Mouse (Mus musculus): ENCODE results near the gene Tbcd.
A peak's percentile ranks its signal among the peaks of the same experiment; 100 is the strongest.

The Tbcd gene

DNA sequence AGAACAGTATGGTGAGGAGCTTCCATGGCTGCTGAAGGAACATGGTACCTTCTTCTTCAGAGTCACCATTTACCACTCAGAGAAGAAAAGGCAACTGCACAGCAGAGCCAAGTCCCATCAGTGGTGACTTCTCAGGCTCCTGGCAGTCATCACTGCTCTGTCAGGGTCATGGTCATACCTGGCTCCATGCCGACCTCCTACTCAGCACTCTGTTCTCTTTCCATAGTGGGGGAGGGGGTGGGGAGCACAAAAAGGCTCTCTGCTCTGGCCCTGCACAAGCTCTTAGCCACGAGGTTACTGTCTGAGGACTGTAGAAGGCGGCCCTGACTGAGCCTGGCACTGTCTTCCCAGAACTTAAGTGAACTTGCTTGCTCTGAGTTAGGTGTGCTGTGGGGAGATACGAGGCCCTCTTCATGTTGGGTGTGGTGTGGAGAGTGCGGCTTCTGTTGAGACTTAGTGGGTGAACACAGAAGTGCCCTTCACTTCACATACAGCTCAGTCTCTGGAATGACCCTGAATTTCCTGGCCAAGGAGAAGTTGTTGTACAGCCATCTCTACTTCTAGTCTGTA lies 91.6 kb downstream of the Tbcd start:
- no peak for DNase-seq

DNA sequence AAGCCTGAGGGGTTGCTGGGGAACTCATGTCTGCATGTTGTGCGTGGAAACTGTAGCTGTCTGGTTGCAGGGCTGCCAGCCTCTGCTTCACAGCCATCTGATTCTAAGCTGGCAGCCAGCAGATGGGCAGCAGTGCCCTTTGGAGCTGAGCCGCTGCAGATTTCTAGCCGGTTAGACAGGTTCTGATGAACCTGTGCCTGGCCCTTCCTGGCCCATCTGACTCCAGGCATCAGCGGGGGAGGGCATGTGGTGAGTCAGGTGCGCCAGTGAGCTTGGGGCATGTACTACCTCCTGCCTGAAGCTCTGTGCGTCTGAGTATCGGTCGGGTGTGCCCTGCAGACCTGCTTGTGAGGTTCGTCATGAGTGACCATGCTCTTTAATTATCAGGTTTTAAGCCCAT lies 92.2 kb downstream of the Tbcd start:
- peak; percentile 41 to 70 for DNase-seq

DNA sequence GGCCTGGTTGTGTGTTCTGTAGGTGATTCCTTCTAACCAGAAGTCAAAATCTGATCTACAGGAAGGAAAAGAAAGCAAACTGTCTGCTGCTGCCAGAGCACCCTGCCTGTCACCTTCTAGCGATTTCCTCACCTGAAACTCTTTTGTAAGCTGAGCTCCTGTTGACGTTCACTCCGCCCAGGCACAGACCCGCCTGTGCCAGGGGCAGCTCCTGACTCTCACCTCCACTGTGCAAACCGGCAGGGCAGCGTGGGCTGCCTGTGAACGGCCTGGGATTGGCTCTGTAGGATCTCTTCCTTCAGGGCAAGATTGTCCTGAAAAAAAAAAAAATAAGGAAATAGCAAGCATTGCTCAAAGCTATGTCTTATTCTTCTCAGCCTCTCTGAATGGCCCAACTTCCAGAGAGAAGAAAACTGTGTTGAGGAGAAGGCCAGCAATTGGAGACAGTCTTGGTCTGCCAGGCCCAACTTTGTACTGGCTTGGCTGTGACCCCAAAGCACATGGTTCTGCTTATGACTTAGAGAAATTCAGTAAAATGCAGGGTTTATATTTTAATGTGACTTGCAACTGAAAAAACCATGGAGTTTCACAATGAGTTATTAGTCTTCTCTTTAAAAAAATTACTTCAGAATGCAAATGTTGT lies 93.1 kb downstream of the Tbcd start:
- DNase-seq: peak in 1 of 2 experiments; percentile 20

DNA sequence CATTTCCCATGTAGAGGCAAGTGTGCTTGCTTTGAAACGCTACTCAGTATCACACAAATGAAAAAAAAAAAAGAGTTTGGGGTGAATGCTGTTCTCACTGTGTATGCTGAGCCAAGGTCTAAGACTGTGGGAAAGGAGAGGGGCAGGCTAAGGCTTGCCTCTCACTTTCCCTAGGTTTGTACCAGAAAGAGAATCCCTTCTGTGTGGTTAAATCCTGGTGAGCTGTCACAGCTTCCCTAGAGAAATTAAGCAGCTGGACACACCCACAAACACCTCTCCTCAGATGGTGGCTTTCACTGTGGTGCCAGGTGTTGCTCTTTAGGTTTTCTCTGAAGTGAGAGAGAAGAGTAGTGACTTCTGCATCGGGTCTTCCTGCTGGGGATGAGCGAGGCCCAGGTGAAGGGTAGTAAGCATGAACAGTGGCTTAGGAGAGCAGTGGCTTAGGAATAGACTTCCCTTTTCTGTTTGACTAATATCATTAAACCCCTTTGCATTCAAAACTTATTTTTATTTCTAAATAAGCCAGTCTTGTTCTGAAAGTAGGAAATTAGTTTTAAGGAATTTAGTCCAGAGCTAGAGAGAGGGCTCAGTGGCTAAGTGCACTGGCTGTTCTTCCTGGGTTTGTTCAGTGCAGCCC lies 93.8 kb downstream of the Tbcd start:
- DNase-seq: no peak

DNA sequence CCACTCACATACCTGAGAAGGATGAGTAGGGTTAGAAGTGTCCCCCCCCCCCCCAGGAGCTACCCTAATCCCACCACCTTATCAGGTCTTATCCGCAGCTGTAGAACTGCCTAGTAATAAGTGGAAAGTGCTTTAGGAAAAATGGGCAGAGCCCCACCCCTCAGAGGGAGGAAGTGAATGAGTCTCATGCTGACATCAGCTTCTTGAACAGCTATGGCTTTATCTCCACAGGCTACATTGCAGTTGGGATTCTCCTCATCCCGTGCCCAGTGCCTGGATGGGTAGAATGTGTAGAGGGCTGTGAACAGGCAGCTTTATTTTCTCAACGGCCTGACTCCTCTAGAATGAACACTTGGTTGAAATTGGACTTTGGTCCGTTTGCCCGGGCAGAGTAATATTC lies 95.5 kb downstream of the Tbcd start:
- DNase-seq: no peak

DNA sequence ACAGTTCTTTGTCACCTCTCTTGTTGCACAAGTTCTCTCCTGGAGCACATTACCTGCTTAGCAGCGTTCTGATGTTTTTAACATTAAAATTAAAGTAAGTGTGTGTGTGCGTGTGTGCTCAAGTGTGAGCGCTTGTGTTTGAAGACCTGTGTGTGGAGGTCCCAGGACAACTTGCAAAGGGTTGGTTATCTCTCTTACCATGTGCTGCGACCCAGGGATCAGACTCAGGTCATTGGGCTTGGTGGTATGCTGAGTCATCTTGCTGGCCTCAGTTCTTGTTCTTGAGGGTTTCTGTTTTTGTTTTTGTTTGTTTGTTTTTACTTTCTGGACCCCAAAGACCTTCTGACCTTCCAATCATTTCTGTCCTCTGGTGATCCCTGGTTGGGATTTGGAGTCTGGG lies 96.2 kb downstream of the Tbcd start:
- no peak for DNase-seq

DNA sequence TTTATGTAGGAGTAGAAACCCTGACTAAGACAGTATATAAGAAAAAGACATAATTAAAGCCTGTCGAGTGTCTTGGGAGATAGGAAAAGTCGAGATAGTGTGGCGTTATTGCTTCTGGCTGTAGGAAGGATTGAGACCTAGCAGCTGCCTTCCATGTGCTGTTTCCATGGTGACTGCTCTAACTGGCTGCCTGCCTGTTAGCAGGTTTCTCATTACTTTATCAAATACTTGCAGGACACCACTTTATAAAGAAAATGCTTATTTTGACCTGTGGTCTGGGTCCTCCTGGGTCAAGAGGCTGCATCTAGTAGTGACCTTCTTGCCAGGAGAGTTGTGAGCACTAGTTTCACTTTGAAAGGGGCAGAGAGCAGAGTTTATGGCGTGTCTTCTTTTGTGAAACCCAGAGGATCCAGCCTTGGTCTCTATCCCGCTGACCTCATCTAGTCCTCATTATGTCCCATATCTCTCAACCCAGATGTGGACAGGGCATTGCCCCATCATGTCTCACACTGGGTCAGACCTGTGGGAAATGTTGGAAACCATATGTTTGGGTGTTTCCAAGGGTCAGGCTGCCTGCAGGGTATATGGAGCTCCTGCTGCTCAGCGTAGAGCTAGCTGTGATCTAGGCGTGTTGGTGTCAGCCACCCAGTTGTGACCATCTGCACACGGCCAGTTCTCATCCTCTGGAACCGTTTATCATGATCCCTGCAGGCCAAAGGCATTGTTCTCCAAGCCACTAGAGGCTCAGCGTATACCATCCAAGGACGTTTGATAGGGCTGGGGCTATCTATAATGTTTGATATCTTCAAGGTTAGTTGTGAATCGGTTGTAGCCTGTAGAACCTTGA lies 97.5 kb downstream of the Tbcd start:
- peak; percentile 49 to 59 for DNase-seq

DNA sequence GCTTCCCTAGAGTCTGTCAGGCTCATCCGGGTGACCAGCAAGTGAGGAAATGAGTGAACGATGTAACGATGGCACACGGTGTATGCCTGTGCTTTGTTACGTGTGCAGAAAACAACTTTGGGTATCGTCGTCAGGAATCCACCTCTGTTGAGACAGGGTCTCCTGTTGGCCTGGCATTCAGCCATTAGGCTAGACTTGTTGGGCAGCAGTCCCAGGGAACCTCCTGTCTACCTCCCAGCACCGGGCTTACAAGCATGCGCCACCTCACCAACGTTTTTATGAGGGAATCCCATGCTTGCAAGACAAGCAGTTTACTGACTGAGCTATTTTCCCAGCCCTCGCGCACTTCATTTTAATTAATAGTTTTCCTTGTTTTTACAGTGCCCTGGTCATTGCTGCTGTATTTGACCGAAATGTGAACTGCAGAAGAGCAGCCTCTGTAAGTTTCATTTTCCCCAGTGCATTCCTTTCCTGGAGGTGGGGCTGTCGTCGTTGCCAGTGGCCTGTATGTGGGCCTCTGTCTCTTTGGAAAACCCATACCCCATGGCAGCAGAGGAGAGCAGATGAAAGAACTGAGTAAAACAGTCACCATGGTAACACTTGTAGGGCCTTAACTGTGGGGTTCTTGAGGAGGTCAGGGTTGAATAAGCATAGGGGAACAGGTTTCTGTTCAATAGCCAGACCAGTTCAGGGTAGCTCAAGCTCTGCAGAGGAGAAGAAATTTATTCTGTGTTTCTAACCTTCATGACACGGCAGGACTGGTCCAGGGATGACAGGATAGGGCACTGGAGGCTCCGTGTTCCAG lies 98.3 kb downstream of the Tbcd start:
- peak in 1 of 2 experiments; percentile 26 for DNase-seq

DNA sequence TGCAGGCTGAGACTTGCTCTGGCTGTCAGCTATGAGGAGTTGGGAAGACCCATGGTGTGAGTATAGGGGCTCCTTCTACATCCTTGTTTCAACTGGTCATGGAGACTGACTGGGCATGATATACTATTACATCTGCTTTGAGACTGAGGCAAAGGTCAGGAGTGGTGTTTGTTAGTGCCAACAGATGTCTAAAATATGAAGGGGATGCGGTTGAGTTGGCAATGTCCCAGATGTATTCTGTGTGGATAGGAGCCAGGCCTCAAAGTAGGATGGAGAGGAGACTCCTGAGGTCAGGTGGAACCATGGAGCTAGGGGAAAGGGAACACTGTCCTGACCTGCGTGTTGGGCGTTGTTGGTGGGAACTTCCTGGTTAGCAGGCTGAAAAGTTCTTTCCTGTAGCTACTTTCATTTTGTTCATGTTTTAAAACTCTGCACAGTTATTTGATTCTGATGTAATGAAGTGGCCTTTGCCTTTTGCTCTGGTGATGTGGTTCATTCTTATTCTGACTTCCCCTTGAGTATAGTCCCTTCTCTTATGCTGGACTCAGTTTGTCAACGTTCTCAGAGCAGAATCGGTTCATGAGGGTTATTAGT lies 99.6 kb downstream of the Tbcd start:
- DNase-seq: no peak

DNA sequence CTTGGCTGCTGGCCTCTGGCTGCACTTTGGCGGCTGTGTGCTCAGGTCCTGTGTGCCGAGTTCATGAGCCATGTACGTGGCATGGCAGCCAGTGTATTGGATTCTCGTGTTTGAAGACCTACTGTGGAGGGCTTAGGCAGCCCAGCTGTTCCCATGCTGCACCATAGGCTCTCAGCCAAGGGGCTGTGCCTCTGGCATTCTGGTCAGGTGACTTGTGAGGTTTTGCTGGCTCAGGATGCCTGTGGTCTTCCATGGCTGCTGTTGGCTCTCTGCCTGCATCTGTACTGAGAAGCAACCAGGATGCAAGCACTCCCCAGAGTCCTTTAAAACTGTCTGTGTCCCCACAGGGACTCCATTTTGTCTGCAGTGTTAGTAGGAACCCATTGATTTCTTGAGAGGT lies 100.4 kb downstream of the Tbcd start:
- peak; percentile 68 to 80 for DNase-seq

DNA sequence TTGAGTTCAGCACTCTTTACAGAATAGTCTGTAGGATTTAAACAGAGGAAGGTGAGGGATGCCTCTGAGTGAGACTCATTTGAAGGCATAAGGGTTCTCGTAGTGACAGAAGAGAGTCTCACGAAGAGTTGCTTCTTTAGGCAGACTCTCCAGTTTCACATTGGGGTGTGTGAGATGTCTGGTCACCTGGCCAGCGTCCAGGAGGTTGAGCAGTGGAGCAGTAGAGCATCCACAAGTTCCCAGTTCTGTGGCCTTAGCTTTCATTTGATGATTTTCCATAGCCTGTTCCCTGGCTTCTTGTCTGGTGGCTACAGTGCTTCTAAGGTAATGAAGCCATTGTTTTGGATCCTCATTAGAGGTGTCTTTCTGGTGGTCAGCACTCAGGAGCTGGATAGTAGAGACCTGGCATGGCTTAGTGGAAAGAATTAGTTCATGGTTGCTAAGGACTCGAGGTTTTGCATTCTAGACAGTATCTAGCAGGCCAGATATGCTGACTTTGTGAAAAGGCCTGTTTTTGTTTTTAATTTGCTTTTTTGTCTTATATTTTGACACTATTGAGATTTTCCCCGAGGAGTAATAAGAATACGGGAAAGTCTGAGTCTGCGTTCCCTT lies 101.2 kb downstream of the Tbcd start:
- peak; percentile 36 to 50 for DNase-seq

DNA sequence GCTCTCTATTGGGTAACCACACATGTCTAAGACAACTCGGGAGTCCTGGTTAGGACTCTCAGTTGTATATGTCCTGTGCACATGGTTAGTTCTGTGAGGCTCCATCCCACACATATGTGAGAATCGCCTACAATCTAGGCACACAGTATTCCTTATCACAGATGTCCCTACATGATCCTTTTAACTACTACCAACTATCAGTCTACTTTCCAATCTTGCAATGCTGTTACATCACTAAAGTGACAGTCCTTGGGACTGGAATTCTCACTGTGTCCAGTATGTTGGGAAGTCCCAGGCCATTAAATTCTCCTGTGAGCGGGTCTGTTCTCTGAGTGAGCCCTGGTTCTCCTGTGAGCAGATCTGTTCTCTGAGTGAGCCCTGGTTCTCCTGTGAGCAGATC lies 101.7 kb downstream of the Tbcd start:
- DNase-seq: no peak

DNA sequence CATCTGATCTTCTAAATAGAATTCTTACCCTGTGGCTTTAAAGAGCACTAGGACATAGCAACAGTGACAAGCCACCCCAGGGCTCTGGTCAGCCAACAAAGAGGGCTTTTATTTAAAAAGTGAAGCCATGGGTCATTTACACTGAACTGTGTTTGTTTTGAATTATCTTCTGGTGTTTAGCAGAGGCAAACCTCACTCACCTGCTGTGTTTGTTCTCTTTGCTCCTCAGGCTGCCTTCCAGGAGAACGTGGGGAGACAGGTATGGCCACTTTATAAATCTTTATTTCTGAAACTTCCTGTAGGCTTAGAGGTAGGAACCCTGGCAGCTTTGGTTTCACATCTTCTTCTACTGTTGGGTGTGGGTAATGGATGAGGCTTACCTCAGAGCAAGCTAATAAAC lies 105.0 kb downstream of the Tbcd start:
- no peak for DNase-seq

DNA sequence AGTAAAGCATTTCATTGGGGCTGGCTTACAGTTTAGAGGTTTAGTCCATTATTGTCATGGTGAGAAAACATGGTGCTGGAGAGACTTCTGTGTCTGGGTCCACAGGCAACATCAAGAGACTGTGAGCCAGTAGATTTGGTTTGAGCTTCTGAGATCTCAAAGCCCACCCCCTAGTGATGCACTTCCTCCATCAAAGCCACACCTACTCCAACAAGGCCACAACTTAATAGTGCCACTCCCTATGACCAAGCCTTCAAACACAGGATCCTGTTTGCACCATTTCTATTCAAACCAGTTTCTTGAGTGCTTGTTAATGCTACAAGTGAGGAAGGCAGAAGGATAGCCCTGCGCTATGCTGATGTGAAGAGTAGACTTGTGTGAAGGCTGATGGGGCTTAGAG lies 106.2 kb downstream of the Tbcd start:
- no peak for DNase-seq

DNA sequence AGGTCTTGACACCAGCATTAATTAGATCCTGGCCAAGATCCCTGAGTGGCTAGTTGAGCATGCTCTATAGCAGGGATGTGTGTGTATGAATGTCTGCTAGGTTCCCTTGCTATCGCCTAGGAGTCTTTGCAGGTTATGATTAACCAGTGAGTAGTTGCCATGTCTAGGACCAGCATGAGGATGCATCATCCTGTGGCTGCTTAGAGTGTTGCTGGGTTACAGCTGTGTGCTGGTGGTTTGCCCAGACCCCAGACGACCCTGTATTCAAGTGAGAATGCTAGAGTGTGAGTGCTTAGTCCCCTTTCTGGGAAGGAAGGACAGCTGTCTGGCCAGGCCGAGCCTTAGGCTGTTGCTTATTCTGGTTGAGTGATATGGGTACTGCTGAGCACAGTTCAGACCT lies 106.8 kb downstream of the Tbcd start:
- DNase-seq: no peak

DNA sequence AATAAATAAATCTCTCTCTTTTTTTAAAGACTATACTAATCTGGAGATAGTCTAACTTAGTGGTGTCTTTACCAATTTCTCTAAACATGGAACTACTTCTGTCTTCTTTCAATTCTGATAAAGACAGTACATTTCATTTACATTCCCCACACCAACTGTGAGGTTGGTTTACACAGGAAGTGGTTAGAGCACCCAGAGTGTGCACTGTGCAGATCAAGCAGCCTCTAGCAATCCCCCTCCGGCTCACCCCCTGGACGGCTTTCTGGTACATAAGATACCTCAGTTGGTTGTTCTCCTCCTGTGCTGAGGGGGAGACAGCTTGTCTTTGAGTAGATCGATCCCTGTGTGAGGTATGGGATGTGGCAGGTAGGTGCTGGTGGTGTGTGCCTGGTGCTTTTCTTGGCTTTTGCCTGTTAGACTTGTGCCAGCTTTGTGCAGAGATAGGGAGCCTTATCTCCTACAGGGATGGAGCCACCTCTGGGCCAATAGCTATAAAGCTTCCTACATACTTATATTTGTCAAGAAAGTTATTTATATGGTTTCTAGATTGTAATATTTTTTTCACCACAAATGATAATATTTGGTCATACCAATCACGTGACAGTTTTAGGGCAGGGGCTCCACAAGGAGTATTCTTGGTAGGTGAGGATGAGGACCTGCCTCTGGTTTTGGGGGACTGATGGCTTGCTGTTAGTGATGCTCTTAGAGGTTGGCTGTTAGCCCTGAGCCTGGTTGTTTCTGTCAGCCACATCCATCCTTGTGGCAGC lies 108.0 kb downstream of the Tbcd start:
- no peak for DNase-seq

DNA sequence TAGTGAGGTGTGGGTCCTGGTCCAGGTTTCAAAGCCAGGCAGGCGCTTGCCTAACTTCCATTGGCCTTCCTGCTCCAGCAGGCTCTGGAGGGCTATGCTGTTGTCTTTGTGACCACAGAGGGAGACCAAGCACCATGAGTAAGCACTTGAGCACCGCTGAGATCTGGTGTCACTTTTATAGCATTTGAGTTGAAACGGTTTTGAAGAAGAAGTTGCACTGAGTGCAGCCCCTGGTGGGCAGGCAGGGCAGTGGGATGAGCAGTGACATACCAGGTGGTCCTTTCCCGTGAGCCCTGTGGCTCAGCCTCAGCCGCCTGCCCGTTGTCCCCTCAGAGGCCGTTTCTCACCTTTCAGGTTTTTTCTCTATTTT lies 108.5 kb downstream of the Tbcd start:
- no peak for DNase-seq

DNA sequence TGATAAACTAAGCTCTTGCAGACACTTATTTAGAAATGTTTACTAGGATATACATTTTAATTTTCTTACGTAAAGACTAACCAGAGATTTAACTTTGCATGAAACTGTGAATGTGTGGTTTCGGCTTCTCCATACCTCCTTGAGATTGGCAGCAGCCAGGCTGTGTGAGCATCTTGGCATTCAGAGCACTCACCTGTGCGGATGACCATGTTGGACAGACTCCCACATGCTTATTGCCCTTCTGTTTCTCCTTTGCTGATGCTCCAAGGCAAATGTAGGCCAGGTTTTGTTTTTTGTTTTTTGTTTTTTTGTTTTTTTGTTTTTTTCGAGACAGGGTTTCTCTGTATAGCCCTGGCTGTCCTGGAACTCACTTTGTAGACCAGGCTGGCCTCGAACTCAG lies 111.6 kb downstream of the Tbcd start:
- DNase-seq: no peak

DNA sequence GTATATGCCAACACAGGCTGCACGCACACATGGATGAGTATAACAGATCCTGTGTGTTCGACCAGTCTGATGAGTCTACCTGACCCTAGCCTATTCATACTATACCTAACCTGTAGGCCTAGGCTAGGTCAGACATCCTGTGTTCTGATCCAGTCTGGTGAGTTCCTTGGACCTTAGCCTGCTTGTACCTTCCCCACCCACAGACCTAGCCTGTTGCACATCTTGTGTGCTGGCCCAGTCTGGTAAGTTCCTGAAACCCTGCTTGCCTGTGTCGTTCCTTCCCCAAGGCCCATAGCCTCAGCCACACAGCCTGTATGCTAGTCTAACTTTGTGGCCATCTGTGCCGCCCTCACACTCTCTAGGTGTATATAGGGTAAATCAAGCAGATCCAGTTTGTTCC lies 112.5 kb downstream of the Tbcd start:
- DNase-seq: no peak

DNA sequence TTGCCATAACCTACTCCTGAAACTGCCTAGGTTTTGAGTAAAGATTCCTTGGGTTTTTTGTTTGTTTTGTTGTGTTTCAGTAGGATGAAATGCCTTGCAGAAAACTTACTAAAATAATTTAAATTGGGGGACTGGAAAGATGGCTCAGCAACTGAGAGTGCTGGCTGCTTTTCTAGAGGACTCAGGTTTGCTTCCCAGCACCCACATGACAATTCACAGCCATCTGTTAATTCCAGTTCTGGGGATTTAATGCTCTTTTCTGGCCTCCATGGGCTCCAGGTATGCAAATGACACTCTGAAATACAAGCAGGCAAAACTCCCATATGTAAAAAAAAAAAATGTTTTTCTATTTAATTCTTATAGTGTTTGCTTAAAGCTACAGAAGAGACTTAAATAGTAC lies 130.1 kb downstream of the Tbcd start:
- no peak for DNase-seq

DNA sequence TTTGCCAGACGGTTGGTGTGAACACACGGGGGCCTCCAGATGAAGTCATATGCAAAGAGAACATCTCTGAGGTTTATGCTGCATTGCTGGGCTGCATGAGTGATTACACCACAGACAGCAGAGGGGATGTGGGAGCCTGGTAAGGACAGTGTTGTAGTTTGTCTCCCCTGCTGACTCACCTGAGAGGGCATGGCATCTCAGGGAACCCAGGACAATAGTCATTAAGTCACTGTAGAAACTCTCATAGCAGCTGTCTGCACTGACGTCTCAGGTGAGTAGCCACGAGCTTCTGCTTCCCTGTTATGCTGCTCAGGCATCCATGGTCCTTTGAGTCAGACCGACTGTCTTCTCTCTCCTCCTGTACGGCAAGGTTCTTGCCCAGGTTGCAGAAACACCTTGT lies 145.5 kb downstream of the Tbcd start:
- no peak for DNase-seq
